Mouse (Mus musculus) midbrain, embryonic 15.5 days (tissue): ENCODE measurements at regions not wholly inside any gene's neighbourhood (a gene's known extent, or its start where the extent isn't known, plus 50 kb on each side); places are given as distances from the start of the nearest gene placed in this dataset.

Experiments used
- ATAC-seq: fragments of 200-750 bp; cut with Nextera tagmentation; replicated peaks from 2 replicates; pipeline ENCODE4 v1.8.0; 2017; ENCODE audit warnings: moderate TSS enrichment
- H3K27ac ChIP-seq: fragments of 300-500 bp; sonication (generic); 2 replicates; pipeline ENCODE4 v1.5.1; 2015; ENCODE audit warnings: mild to moderate bottlenecking, inconsistent platforms
- H3K27me3 ChIP-seq: fragments of 300-500 bp; sonication (generic); replicated peaks from 2 replicates; pipeline ENCODE4 v1.6.1; 2015; ENCODE audit warnings: inconsistent platforms
- H3K36me3 ChIP-seq: fragments of 300-500 bp; sonication (generic); replicated peaks from 2 replicates; pipeline ENCODE4 v1.6.1; 2015; ENCODE audit warnings: inconsistent platforms
- H3K4me1 ChIP-seq: fragments of 300-500 bp; sonication (generic); 2 replicates; pipeline ENCODE4 v1.6.1; 2015; ENCODE audit warnings: inconsistent platforms
- H3K4me2 ChIP-seq: fragments of 300-500 bp; sonication (generic); 2 replicates; pipeline ENCODE4 v1.6.1; 2015; ENCODE audit warnings: inconsistent platforms, mild to moderate bottlenecking, moderate library complexity
- H3K4me3 ChIP-seq: fragments of 300-500 bp; sonication (generic); 2 replicates; pipeline ENCODE4 v1.5.1; 2015; ENCODE audit warnings: mild to moderate bottlenecking, inconsistent platforms
- H3K9ac ChIP-seq: fragments of 300-500 bp; sonication (generic); 2 replicates; pipeline ENCODE4 v1.6.1; 2015; ENCODE audit warnings: mild to moderate bottlenecking, inconsistent platforms
- H3K9me3 ChIP-seq: fragments of 300-500 bp; sonication (generic); 2 replicates; pipeline ENCODE4 v1.6.1; 2016; ENCODE audit warnings: inconsistent platforms
- WGBS: fragments of 180-500 bp; shearing (Covaris S2); methylation state at CpG from one replicate; pipeline ENCODE4 v1.1.7; 2015; ENCODE audit warnings: mixed read lengths; 5-methylcytosine and 5-hydroxymethylcytosine counted together

- H3K4me2 ChIP-seq, result no peak overlapping the region
- H3K9ac ChIP-seq, result no peak overlapping the region
- no peak overlapping the region for H3K27ac ChIP-seq
- no peaks in the 10 kb centered on the region; the same call in 1 of the 2 replicates for H3K4me1 ChIP-seq
- H3K27me3 ChIP-seq, result no peaks in the 10 kb centered on the region
- H3K36me3 ChIP-seq, result no peaks in the 10 kb centered on the region
- no peak overlapping the region for H3K4me3 ChIP-seq
- WGBS, result 61% methylated on average over 3 of the region's 3 CpGs
- no peak for ATAC-seq
- H3K9me3 ChIP-seq, result no peaks in the 10 kb centered on the region
Observed at GRCm38 (mm10) chr17:4668511-4668910, 325.6 kb upstream of the Arid1b start.

- Histone ChIP-seq H3K9ac (no peak overlapping the region), H3K4me2 (no peak overlapping the region), H3K4me3 (no peak overlapping the region), H3K4me1 (no peaks in the 10 kb centered on the region; the same call in 1 of the 2 replicates), H3K36me3 (no peaks in the 10 kb centered on the region), H3K9me3 (no peaks in the 10 kb centered on the region), H3K27ac (no peak overlapping the region), H3K27me3 (peaks cover 2% of the 10 kb centered on the region; the same call in 1 of the 2 replicates)
- no peak for ATAC-seq
- 39% methylated on average over 2 of the region's 2 CpGs for WGBS
Observed at GRCm38 (mm10) chr17:4673271-4673670, 320.9 kb upstream of the Arid1b start.

GRCm38 (mm10) chr17:4706421-4706820, 287.7 kb upstream of the Arid1b start:
- 90% methylated on average over 1 of the region's 1 CpGs for WGBS
- Histone ChIP-seq H3K36me3 (no peaks in the 10 kb centered on the region), H3K4me2 (no peak overlapping the region), H3K4me1 (no peaks in the 10 kb centered on the region), H3K27ac (no peak overlapping the region), H3K9ac (no peak overlapping the region), H3K9me3 (no peaks in the 10 kb centered on the region), H3K27me3 (no peaks in the 10 kb centered on the region), H3K4me3 (no peak overlapping the region)
- no peak for ATAC-seq

GRCm38 (mm10) chr17:4721061-4721460, 273.1 kb upstream of the Arid1b start:
- no peaks in the 10 kb centered on the region for H3K4me1 ChIP-seq
- no peak overlapping the region for H3K4me3 ChIP-seq
- no peaks in the 10 kb centered on the region for H3K9me3 ChIP-seq
- no peak for ATAC-seq
- H3K36me3 ChIP-seq, result no peaks in the 10 kb centered on the region
- H3K9ac ChIP-seq, result no peak overlapping the region
- WGBS, result 96% methylated on average over 4 of the region's 4 CpGs
- no peak overlapping the region for H3K27ac ChIP-seq
- no peaks in the 10 kb centered on the region for H3K27me3 ChIP-seq
- H3K4me2 ChIP-seq, result no peak overlapping the region

GRCm38 (mm10) chr17:4724031-4724430, 270.1 kb upstream of the Arid1b start:
- Histone ChIP-seq H3K27me3 (no peaks in the 10 kb centered on the region), H3K4me3 (no peak overlapping the region), H3K27ac (no peak overlapping the region), H3K4me1 (no peaks in the 10 kb centered on the region), H3K9me3 (no peaks in the 10 kb centered on the region), H3K36me3 (no peaks in the 10 kb centered on the region), H3K4me2 (no peak overlapping the region), H3K9ac (no peak overlapping the region)
- ATAC-seq, result no peak
- 85% methylated on average over 3 of the region's 3 CpGs for WGBS

GRCm38 (mm10) chr17:4726331-4726741, 267.8 kb upstream of the Arid1b start:
- Histone ChIP-seq H3K9ac (no peak overlapping the region), H3K4me2 (no peak overlapping the region), H3K9me3 (no peaks in the 10 kb centered on the region), H3K4me1 (no peaks in the 10 kb centered on the region), H3K27ac (no peak overlapping the region), H3K4me3 (no peak overlapping the region), H3K27me3 (no peaks in the 10 kb centered on the region), H3K36me3 (no peaks in the 10 kb centered on the region)
- 72% methylated on average over 12 of the region's 12 CpGs for WGBS
- no peak for ATAC-seq

GRCm38 (mm10) chr17:4734412-4734881, 259.7 kb upstream of the Arid1b start:
- Histone ChIP-seq H3K27me3 (no peaks in the 10 kb centered on the region), H3K9ac (no peak overlapping the region), H3K27ac (no peak overlapping the region), H3K36me3 (no peaks in the 10 kb centered on the region), H3K9me3 (no peaks in the 10 kb centered on the region), H3K4me2 (no peak overlapping the region), H3K4me1 (peaks cover 5% of the 10 kb centered on the region; the same call in 1 of the 2 replicates), H3K4me3 (no peak overlapping the region)
- no peak for ATAC-seq
- 78% methylated on average over 5 of the region's 5 CpGs for WGBS

GRCm38 (mm10) chr17:4735185-4735584, 258.9 kb upstream of the Arid1b start:
- no peak overlapping the region for H3K4me3 ChIP-seq
- H3K9ac ChIP-seq, result no peak overlapping the region
- H3K4me1 ChIP-seq, result peaks cover 5% of the 10 kb centered on the region; the same call in 1 of the 2 replicates
- no peak overlapping the region for H3K27ac ChIP-seq
- no peaks in the 10 kb centered on the region for H3K27me3 ChIP-seq
- H3K9me3 ChIP-seq, result no peaks in the 10 kb centered on the region
- H3K4me2 ChIP-seq, result no peak overlapping the region
- WGBS, result 78% methylated on average over 1 of the region's 1 CpGs
- H3K36me3 ChIP-seq, result no peaks in the 10 kb centered on the region
- ATAC-seq, result no peak

- 88% methylated on average over 3 of the region's 3 CpGs for WGBS
- no peak overlapping the region for H3K9ac ChIP-seq
- H3K4me3 ChIP-seq, result no peak overlapping the region
- ATAC-seq, result no peak
- H3K4me2 ChIP-seq, result no peak overlapping the region
- H3K27me3 ChIP-seq, result no peaks in the 10 kb centered on the region
- H3K9me3 ChIP-seq, result no peaks in the 10 kb centered on the region
- no peak overlapping the region for H3K27ac ChIP-seq
- H3K36me3 ChIP-seq, result no peaks in the 10 kb centered on the region
- peaks cover 5% of the 10 kb centered on the region; the same call in 1 of the 2 replicates for H3K4me1 ChIP-seq
Observed at GRCm38 (mm10) chr17:4736689-4737088, 257.4 kb upstream of the Arid1b start.

- H3K36me3 ChIP-seq, result no peaks in the 10 kb centered on the region
Observed at GRCm38 (mm10) chr17:4738717-4739485, 255.2 kb upstream of the Arid1b start.

GRCm38 (mm10) chr17:4740784-4741183, 253.3 kb upstream of the Arid1b start:
- Histone ChIP-seq H3K27me3 (no peaks in the 10 kb centered on the region), H3K9ac (no peak overlapping the region), H3K4me3 (no peak overlapping the region), H3K9me3 (no peaks in the 10 kb centered on the region), H3K27ac (no peak overlapping the region), H3K36me3 (no peaks in the 10 kb centered on the region), H3K4me1 (peaks cover 5% of the 10 kb centered on the region; the same call in 1 of the 2 replicates), H3K4me2 (no peak overlapping the region)
- WGBS, result 34% methylated on average over 5 of the region's 5 CpGs
- no peak for ATAC-seq

More at GRCm38 (mm10) chr17:4738717-4739485, 255.2 kb upstream of the Arid1b start:
- Histone ChIP-seq H3K4me3 (no peak overlapping the region), H3K27me3 (no peaks in the 10 kb centered on the region), H3K9me3 (no peaks in the 10 kb centered on the region), H3K4me1 (peaks cover 5% of the 10 kb centered on the region; the same call in 1 of the 2 replicates), H3K27ac (no peak overlapping the region), H3K9ac (no peak overlapping the region), H3K4me2 (no peak overlapping the region)
- 11% methylated on average over 7 of the region's 7 CpGs for WGBS
- no peak for ATAC-seq

GRCm38 (mm10) chr17:4742314-4742713, 251.8 kb upstream of the Arid1b start:
- Histone ChIP-seq H3K9ac (no peak overlapping the region), H3K27ac (no peak overlapping the region), H3K4me3 (no peak overlapping the region), H3K36me3 (no peaks in the 10 kb centered on the region), H3K9me3 (no peaks in the 10 kb centered on the region), H3K27me3 (no peaks in the 10 kb centered on the region), H3K4me1 (peaks cover 5% of the 10 kb centered on the region; the same call in 1 of the 2 replicates), H3K4me2 (no peak overlapping the region)
- 77% methylated on average over 1 of the region's 1 CpGs for whole genome bisulfite sequencing
- ATAC-seq, result no peak

- H3K27ac ChIP-seq, result no peak overlapping the region
Observed at GRCm38 (mm10) chr17:4762956-4763355, 231.2 kb upstream of the Arid1b start.

More at GRCm38 (mm10) chr17:4762956-4763355, 231.2 kb upstream of the Arid1b start:
- H3K4me2 ChIP-seq, result no peak overlapping the region
- no peaks in the 10 kb centered on the region for H3K27me3 ChIP-seq
- WGBS, result 94% methylated on average over 6 of the region's 6 CpGs
- no peak overlapping the region for H3K4me3 ChIP-seq
- H3K36me3 ChIP-seq, result no peaks in the 10 kb centered on the region
- no peaks in the 10 kb centered on the region for H3K4me1 ChIP-seq
- no peak overlapping the region for H3K9ac ChIP-seq
- no peak for ATAC-seq
- H3K9me3 ChIP-seq, result no peaks in the 10 kb centered on the region
